14 mouse cellular contexts compared by ENCODE assay signal in genomic region chr19:58313785-58314184, GRCm38 (mm10).
DNase-seq lines count a peak whose midpoint lies in the region; ATAC-seq and TF ChIP-seq lines count a peak whose summit lies in the region.
"Had no signal": no experiment of that assay in that cellular context is flagged by ENCODE, and none has a peak within 500 bp of the region (broad histone marks: within the 10 kb centered on the region; RNA-seq: fewer than 3 reads in every experiment).

No protein-coding gene starts in this region.

- H3K4me1 ChIP-seq in cerebellum, adult 2 months (ENCODE audit: control insufficient read depth, insufficient read depth, low read length), result no peaks in the 10 kb centered on the region
- no peaks in the 10 kb centered on the region for H3K4me1 ChIP-seq in liver, adult 2 months (ENCODE audit: control insufficient read depth, insufficient read depth, low read length)
- H3K4me1 ChIP-seq in liver, embryonic 11.5 days (replicated peaks; ENCODE audit: control insufficient read depth, insufficient read depth, low read length), result no peaks in the 10 kb centered on the region
- no peaks in the 10 kb centered on the region for H3K4me1 ChIP-seq in CH12.LX (ENCODE audit: control insufficient read depth in 1 of 2, insufficient read depth in 2 of 2)

- no peaks in the 10 kb centered on the region; the same call in none of the 2 replicates for H3K27me3 ChIP-seq in cerebellum, adult 2 months (ENCODE audit: control insufficient read depth, insufficient read depth, low read length)
- H3K27me3 ChIP-seq in liver, adult 2 months (ENCODE audit: control insufficient read depth, insufficient read depth, low read length), result no peaks in the 10 kb centered on the region
- H3K27me3 ChIP-seq in liver, embryonic 11.5 days (replicated peaks; ENCODE audit: control insufficient read depth, insufficient read depth, low read length), result no peaks in the 10 kb centered on the region
- H3K27me3 ChIP-seq in CH12.LX (replicated peaks), result no peaks in the 10 kb centered on the region

- H3K4me3 ChIP-seq in cerebellum, adult 2 months (replicated peaks; ENCODE audit: insufficient read depth, low read depth, low read length), result no peak overlapping the region
- no peak overlapping the region for H3K4me3 ChIP-seq in liver, adult 2 months (ENCODE audit: insufficient read depth, low read depth, low read length)
- H3K4me3 ChIP-seq in liver, embryonic 11.5 days (ENCODE audit: low read depth, low read length), result no peak overlapping the region
- no peak overlapping the region for H3K4me3 ChIP-seq in CH12.LX (replicated peaks in 1 of 3; ENCODE audit: low read depth in 2 of 3, low read length in 2 of 3, poor library complexity in 1 of 3)

- H3K36me3 ChIP-seq in liver, adult 2 months (ENCODE audit: control insufficient read depth, insufficient read depth, low read length), result no peaks in the 10 kb centered on the region; the same call in 1 of the 2 replicates
- no peaks in the 10 kb centered on the region; the same call in 1 of the 2 replicates for H3K36me3 ChIP-seq in liver, embryonic 11.5 days (ENCODE audit: control insufficient read depth, insufficient read depth, low read length)
- H3K36me3 ChIP-seq in CH12.LX (replicated peaks in 1 of 2; ENCODE audit: control insufficient read depth in 1 of 2, insufficient read depth in 1 of 2, low read length in 1 of 2), result no peaks in the 10 kb centered on the region

- no peak for TF ChIP-seq EP300 in CH12.LX (IDR thresholded peaks at IDR 0.05; ENCODE audit: low read length)

- TF ChIP-seq CTCF in cerebellum, adult 2 months (IDR thresholded peaks at IDR 0.05; ENCODE audit: borderline replicate concordance, insufficient read depth, low read depth, low read length), result peak; percentile 20; the same call in 1 of the 2 replicates
- peak; percentile 33; the same call in 1 of the 2 replicates for TF ChIP-seq CTCF in liver, adult 2 months (IDR thresholded peaks at IDR 0.05; ENCODE audit: low read depth, low read length)
- TF ChIP-seq CTCF in CH12.LX (conservative IDR thresholded peaks at IDR 0.05 in 1 of 2, IDR thresholded peaks at IDR 0.05 in 1 of 2; ENCODE audit: low read depth in 2 of 2, low read length in 2 of 2), result peak; percentile 35 to 56; a peak in 3 of 4 replicates

- peak; percentile 45 for TF ChIP-seq RAD21 in CH12.LX (IDR thresholded peaks at IDR 0.05; ENCODE audit: low read depth, low read length)

- H3K27ac ChIP-seq in cerebellum, adult 2 months (ENCODE audit: insufficient read depth, low read length), result no peak overlapping the region
- no peak overlapping the region for H3K27ac ChIP-seq in liver, adult 2 months (replicated peaks; ENCODE audit: insufficient read depth, low read depth, low read length)
- H3K27ac ChIP-seq in liver, embryonic 11.5 days (ENCODE audit: low read depth, low read length), result no peak overlapping the region
- H3K27ac ChIP-seq in CH12.LX (ENCODE audit: insufficient read depth, low read depth), result no peak overlapping the region
- H3K27ac ChIP-seq: hindbrain, embryonic 14.5 days; macrophage had no signal

- 89% methylated on average over 2 of the region's 2 CpGs for WGBS in cerebellum, adult 2 months
- WGBS in liver, adult 2 months, result 84% methylated on average over 2 of the region's 2 CpGs
- WGBS in liver, embryonic 11.5 days, result 73% methylated on average over 2 of the region's 2 CpGs

- dilution Hi-C loops in CH12.LX (cut with MboI; ENCODE audit: extremely low pct_ligation_motif_present, extremely low pct_unique_long_range_greater_than_20kb, low sequenced_read_pairs), result no loop called here

- no peak for DNase-seq in cerebellum, adult 2 months
- DNase-seq in cerebellum, postnatal 36 days, result no peak
- DNase-seq in liver, adult 2 months (ENCODE audit: extremely low read depth, low read depth, low spot score), result no peak
- no peak for DNase-seq in liver, embryonic 11.5 days (ENCODE audit: low spot score)
- no peak for DNase-seq in CH12.LX (ENCODE audit: extremely low read depth)
- DNase-seq in induced T-regulatory cell, adult 2 months (ENCODE audit: low read depth), result peak; percentile 22
- DNase-seq in gastrocnemius, postnatal 25 days, result no peak
- DNase-seq in adrenal gland, adult 2 months, result no peak
- DNase-seq: embryo, embryonic 11 days; left cerebral cortex, postnatal 4 days; right cerebral cortex, adult 18-20 months had no signal

- TF ChIP-seq POLR2A in cerebellum, adult 2 months (IDR thresholded peaks at IDR 0.05; ENCODE audit: borderline replicate concordance, insufficient read depth, low read length), result no peak
- TF ChIP-seq POLR2A in liver, adult 2 months (IDR thresholded peaks at IDR 0.05; ENCODE audit: extremely low read depth, insufficient read depth, low read length), result no peak
- TF ChIP-seq POLR2A in CH12.LX (IDR thresholded peaks at IDR 0.05; ENCODE audit: low read depth, low read length), result no peak

- H3K9ac ChIP-seq in liver, adult 2 months (ENCODE audit: low read depth, low read length), result no peak overlapping the region
- no peak overlapping the region for H3K9ac ChIP-seq in liver, embryonic 11.5 days (ENCODE audit: low read depth, low read length)
- H3K9ac ChIP-seq in CH12.LX (ENCODE audit: insufficient read depth, low read depth), result no peak overlapping the region
- H3K9ac ChIP-seq: hindbrain, embryonic 14.5 days had no signal

- H3K79me2 ChIP-seq in liver, adult 2 months (ENCODE audit: control insufficient read depth, insufficient read depth, low read length), result peaks cover 5% of the 10 kb centered on the region
- H3K79me2 ChIP-seq in CH12.LX (replicated peaks; ENCODE audit: control insufficient read depth, extremely low read depth, insufficient read depth, poor library complexity, severe bottlenecking), result no peaks in the 10 kb centered on the region

- no peak for ATAC-seq in liver, embryonic 11.5 days (replicated peaks; ENCODE audit: low FRiP score)
- ATAC-seq: activated CD4-positive, CD25-positive, alpha-beta regulatory T cell, adult 4 months had no signal

- in situ Hi-C loops in CH12.LX (cut with MboI; ENCODE audit: low pct_ligation_motif_present, low pct_unique_long_range_greater_than_20kb, low sequenced_read_pairs), result no loop called here

- no peak overlapping the region for H3K4me2 ChIP-seq in liver, embryonic 11.5 days
- H3K4me2 ChIP-seq in CH12.LX (ENCODE audit: insufficient read depth, low read depth, poor library complexity, severe bottlenecking), result no peak overlapping the region
- H3K4me2 ChIP-seq: hindbrain, embryonic 14.5 days had no signal

- peaks cover 12% of the 10 kb centered on the region for H3K9me3 ChIP-seq in liver, embryonic 11.5 days (ENCODE audit: control insufficient read depth, low read length)
- peaks cover 13% of the 10 kb centered on the region for H3K9me3 ChIP-seq in CH12.LX (replicated peaks; ENCODE audit: low read length)

TF ChIP-seq in CH12.LX, 34 proteins besides CTCF, POLR2A, EP300 and RAD21:
- TF ChIP-seq ZC3H11A (IDR thresholded peaks at IDR 0.05; ENCODE audit: low read depth, low read length), result no peak
- peak; percentile 47 for TF ChIP-seq SMC3 (IDR thresholded peaks at IDR 0.05; ENCODE audit: low read depth, low read length)
